Mouse (Mus musculus) neutrophil, adult 59 days (primary cell): ENCODE results near the gene Usp45. TPM values are rescaled to one million over a fixed set of nuclear protein-coding genes. Genes with fewer than 3 reads are reported as not detected.

Experiments used
- total RNA-seq, 2 experiments: library from RNA; stranded (reverse); gene quantifications; 1 replicate in 1 of 2; 2 replicates in 1 of 2; pipeline ENCODE4 v1.2.4; 2023

The Usp45 gene
- total RNA-seq = 10 to 100 TPM; 16.1 to 18.6 TPM

DNA sequence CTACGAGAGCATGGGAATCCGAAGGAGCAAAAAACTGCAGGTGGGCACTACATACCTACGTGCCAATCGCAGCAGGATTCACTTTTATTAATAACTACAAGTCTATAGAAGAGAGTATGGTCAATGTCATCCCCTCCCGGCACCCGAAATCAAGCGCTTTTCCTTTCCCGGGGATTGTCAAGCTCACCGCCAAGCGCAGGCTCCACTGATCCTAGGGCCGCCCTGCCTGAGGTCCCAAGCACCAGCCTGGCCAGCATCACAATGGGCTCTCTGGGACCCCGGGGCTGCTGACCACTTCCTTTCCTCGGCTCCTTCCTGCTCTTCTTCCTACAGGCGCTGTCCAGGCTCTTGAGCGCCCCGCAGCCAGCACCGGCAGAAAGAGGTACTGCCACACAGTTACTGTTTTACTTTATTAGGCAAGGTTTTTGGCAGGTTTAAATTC, at the start of gene Usp45, which contains the start of gene Tstd3:
Usp45 (plus strand) TSS at position 294 of the 442 bp plus-strand sequence.
Tstd3 (minus strand) TSS at position 350 of the 442 bp plus-strand sequence.

GRCm38 (mm10) chr4:21727615-21728165, 39.3 kb upstream of the Usp45 start, which contains the start of gene Ccnc:
TSS of gene Ccnc (plus strand) at chr4:21727701.

GRCm38 (mm10) chr4:21847481-21848286, 80.7 kb downstream of the Usp45 start, which contains the start of gene Pnisr:
TSS of gene Pnisr (plus strand) at chr4:21847583.

GRCm38 (mm10) chr4:21879565-21880220, 112.7 kb downstream of the Usp45 start, which contains the start of gene Coq3:
TSS of gene Coq3 (plus strand) at chr4:21879673.

Other genes with a start within 250 kb of the Usp45 start
- gene Prdm13, start 81.2 kb upstream of the Usp45 start, total RNA-seq = not detected
- 10 to 100 TPM; 19.7 to 26.0 TPM for gene Ccnc, start 39.5 kb upstream of the Usp45 start, total RNA-seq
- gene Tstd3, start 56 bp downstream of the Usp45 start, total RNA-seq = 1 to 10 TPM; 7.1 to 9.9 TPM
- 100 to 1,000 TPM; 120 to 145 TPM for gene Pnisr, start 80.4 kb downstream of the Usp45 start, total RNA-seq
- gene Coq3, start 112.5 kb downstream of the Usp45 start, total RNA-seq = 1 to 10 TPM; 2.1 TPM
- under 1 TPM in 1 of 2 experiments, not detected in 1; 0.09 TPM for gene Faxc, start 164.2 kb downstream of the Usp45 start, total RNA-seq